Mouse (Mus musculus) erythroblast, embryonic 14.5 days (primary cell): Measurements from ENCODE around the gene Dynlt1a.
"Not testable (repeated sequence)": the region's sequence is repeated elsewhere in the genome, so short reads cannot be mapped to it uniquely, and the experiment has no call there.

Experiments used
- GATA1 ChIP-seq: IDR thresholded peaks from 2 replicates; pipeline ENCODE4 v1.6.1; 2012; ENCODE audit warnings: low read length, inconsistent platforms, mixed read lengths
- TAL1 ChIP-seq: IDR thresholded peaks from 3 replicates; pipeline ENCODE4 v1.6.1; 2012; ENCODE audit warnings: low read length, inconsistent platforms, mixed read lengths

- not testable (repeated sequence) for TF ChIP-seq TAL1, GATA1
Observed at GRCm38 (mm10) chr17:6274693-6275092, 42.6 kb downstream of the Dynlt1a start.
